Mouse (Mus musculus): ENCODE results near the gene Rbbp4. TPM values are rescaled to one million over a fixed set of nuclear protein-coding genes. Genes with fewer than 3 reads are reported as not detected.

Gene Rbbp4
- 483 and 511 TPM in 2 replicates for polyA plus RNA-seq (2014; fragmentation: Nextera tagmentation; extraction: Ambion mirVana)

GRCm38 (mm10) chr4:129335216-129336074, at the start of gene Rbbp4, which contains the start of gene Zbtb8os:
Gene Rbbp4, minus strand, starts transcription at chr4:129335370.
Gene Zbtb8os, plus strand, starts transcription at chr4:129335695.
- peaks cover 17% of the 10 kb centered on the region for H3K4me1 ChIP-seq (ENCODE audit: control insufficient read depth, insufficient read depth, low read length)
- DNase-seq (ENCODE audit: low spot score), result peak; percentile 100

DNA sequence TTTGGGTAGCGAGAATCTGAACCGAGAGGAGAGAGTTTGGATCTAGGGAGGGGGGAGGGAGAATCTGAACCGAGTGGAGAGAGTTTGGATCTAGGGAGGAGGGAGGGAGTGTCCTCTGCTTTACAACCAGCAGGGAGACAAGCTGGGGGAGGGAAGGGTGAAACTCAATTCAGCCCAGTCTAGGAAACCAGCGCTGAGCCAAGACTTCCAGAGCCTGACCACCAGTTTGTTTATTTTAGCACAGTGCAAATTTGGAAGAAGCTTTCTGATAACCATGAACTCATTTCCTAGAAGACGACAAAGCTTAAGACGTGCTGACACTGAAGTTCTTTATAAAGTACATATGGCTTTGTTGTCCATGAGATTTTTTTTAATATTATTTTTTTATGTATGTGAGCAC, 49.3 kb upstream of the Rbbp4 start:
- no peak overlapping the region for H3K4me2 ChIP-seq (ENCODE audit: low read depth)
- H3K9me3 ChIP-seq (ENCODE audit: control insufficient read depth, low read length), result no peaks in the 10 kb centered on the region
- 41% methylated on average over 6 of the region's 6 CpGs for WGBS
- no peak overlapping the region for H3K9ac ChIP-seq (ENCODE audit: low read length)
- no peaks in the 10 kb centered on the region for H3K36me3 ChIP-seq (ENCODE audit: control insufficient read depth, insufficient read depth, low read length)
- no peaks in the 10 kb centered on the region for H3K4me1 ChIP-seq (ENCODE audit: control insufficient read depth, insufficient read depth, low read length)
- H3K4me3 ChIP-seq (ENCODE audit: low read depth, low read length), result no peak overlapping the region
- no peak for DNase-seq (ENCODE audit: low spot score)
- H3K27ac ChIP-seq (ENCODE audit: low read depth, low read length), result no peak overlapping the region
- ATAC-seq (ENCODE audit: insufficient read depth, low FRiP score, low TSS enrichment), result no peak
- H3K27me3 ChIP-seq (ENCODE audit: control insufficient read depth, insufficient read depth, low read length), result peaks cover 4% of the 10 kb centered on the region; the same call in 1 of the 2 replicates

More at GRCm38 (mm10) chr4:129335216-129336074, at the start of gene Rbbp4, which contains the start of gene Zbtb8os:
- Histone ChIP-seq H3K4me3 (ENCODE audit: low read depth, low read length) (peak within 1 kb of the TSS; percentile 96), H3K36me3 (ENCODE audit: control insufficient read depth, insufficient read depth, low read length) (peaks cover 4% of the 10 kb centered on the region), H3K4me2 (ENCODE audit: low read depth) (peak within 1 kb of the TSS; percentile 68), H3K9ac (ENCODE audit: low read length) (peak within 1 kb of the TSS; percentile 98), H3K27ac (ENCODE audit: low read depth, low read length) (peak within 1 kb of the TSS; percentile 98), H3K27me3 (ENCODE audit: control insufficient read depth, insufficient read depth, low read length) (no peaks in the 10 kb centered on the region), H3K9me3 (ENCODE audit: control insufficient read depth, low read length) (no peaks in the 10 kb centered on the region)
- peak; percentile 97 for ATAC-seq (ENCODE audit: insufficient read depth, low FRiP score, low TSS enrichment)
- WGBS, result under 1% methylated on average over 65 of the region's 73 CpGs

- H3K27me3 ChIP-seq (ENCODE audit: control insufficient read depth, insufficient read depth, low read length), result peaks cover 10% of the 10 kb centered on the region; the same call in 1 of the 2 replicates
- H3K4me2 ChIP-seq (ENCODE audit: low read depth), result no peak overlapping the region
- no peak overlapping the region for H3K27ac ChIP-seq (ENCODE audit: low read depth, low read length)
- ATAC-seq (ENCODE audit: insufficient read depth, low FRiP score, low TSS enrichment) (no peak), DNase-seq (ENCODE audit: low spot score) (no peak)
- H3K4me1 ChIP-seq (ENCODE audit: control insufficient read depth, insufficient read depth, low read length), result no peaks in the 10 kb centered on the region
- H3K9ac ChIP-seq (ENCODE audit: low read length), result no peak overlapping the region
- no peak overlapping the region for H3K4me3 ChIP-seq (ENCODE audit: low read depth, low read length)
- H3K9me3 ChIP-seq (ENCODE audit: control insufficient read depth, low read length), result no peaks in the 10 kb centered on the region
- no peaks in the 10 kb centered on the region for H3K36me3 ChIP-seq (ENCODE audit: control insufficient read depth, insufficient read depth, low read length)
- 92% methylated on average over 3 of the region's 3 CpGs for WGBS
Measured at GRCm38 (mm10) chr4:129383586-129383985, 48.4 kb upstream of the Rbbp4 start.

DNA sequence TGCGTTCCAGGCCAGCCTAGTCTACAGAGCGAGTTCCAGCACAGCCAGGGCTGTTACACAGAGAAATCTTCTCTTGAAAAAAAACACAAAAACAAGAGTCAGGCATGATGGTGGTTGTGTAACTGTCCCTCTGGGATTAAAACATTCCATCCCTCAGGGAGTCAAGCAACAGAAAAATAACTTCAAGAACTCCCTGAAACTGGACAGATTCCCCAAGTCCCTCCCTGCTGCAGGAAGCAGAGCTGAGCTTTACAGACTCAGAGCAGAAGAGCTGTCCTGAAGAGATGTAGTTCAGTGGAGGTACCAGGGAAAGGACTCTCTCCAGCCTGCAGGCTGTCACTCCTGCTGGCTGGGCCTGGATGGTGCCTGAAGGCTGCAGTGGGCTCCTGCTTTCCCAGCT, 47.3 kb upstream of the Rbbp4 start:
- no peaks in the 10 kb centered on the region for H3K4me1 ChIP-seq (ENCODE audit: control insufficient read depth, insufficient read depth, low read length)
- H3K27ac ChIP-seq (ENCODE audit: low read depth, low read length), result no peak overlapping the region
- no peak for DNase-seq (ENCODE audit: low spot score)
- H3K9ac ChIP-seq (ENCODE audit: low read length), result no peak overlapping the region
- no peak overlapping the region for H3K4me2 ChIP-seq (ENCODE audit: low read depth)
- no peaks in the 10 kb centered on the region for H3K9me3 ChIP-seq (ENCODE audit: control insufficient read depth, low read length)
- WGBS, result 100% methylated on average over 2 of the region's 2 CpGs
- no peak overlapping the region for H3K4me3 ChIP-seq (ENCODE audit: low read depth, low read length)
- peaks cover 16% of the 10 kb centered on the region for H3K27me3 ChIP-seq (ENCODE audit: control insufficient read depth, insufficient read depth, low read length)
- H3K36me3 ChIP-seq (ENCODE audit: control insufficient read depth, insufficient read depth, low read length), result no peaks in the 10 kb centered on the region
- no peak for ATAC-seq (ENCODE audit: insufficient read depth, low FRiP score, low TSS enrichment)

DNA sequence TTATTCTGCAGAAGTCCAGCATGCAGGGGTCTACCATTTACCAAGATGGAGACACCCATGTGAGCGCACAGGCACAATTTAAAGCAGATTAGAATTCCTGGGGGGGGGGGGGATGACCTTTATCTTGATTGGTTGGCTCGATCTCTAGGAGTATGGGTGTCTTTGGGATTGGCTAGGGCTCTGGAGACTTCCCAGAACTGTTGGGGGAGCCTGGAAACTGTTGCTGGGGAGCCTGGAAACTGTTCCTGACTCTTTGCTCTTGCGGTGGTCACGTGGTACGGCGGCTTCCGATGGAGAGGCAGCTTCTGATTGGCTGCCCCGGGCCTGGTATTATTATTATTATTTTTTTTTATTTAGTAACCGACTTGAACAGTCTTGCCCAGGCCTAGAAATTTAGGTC, 46.9 kb upstream of the Rbbp4 start:
- Histone ChIP-seq H3K4me1 (ENCODE audit: control insufficient read depth, insufficient read depth, low read length) (no peaks in the 10 kb centered on the region), H3K9ac (ENCODE audit: low read length) (no peak overlapping the region), H3K9me3 (ENCODE audit: control insufficient read depth, low read length) (no peaks in the 10 kb centered on the region), H3K27me3 (ENCODE audit: control insufficient read depth, insufficient read depth, low read length) (peaks cover 16% of the 10 kb centered on the region), H3K4me2 (ENCODE audit: low read depth) (no peak overlapping the region), H3K4me3 (ENCODE audit: low read depth, low read length) (no peak overlapping the region), H3K36me3 (ENCODE audit: control insufficient read depth, insufficient read depth, low read length) (no peaks in the 10 kb centered on the region), H3K27ac (ENCODE audit: low read depth, low read length) (no peak overlapping the region)
- ATAC-seq (ENCODE audit: insufficient read depth, low FRiP score, low TSS enrichment) (no peak), DNase-seq (ENCODE audit: low spot score) (no peak)
- 92% methylated on average over 9 of the region's 9 CpGs for WGBS

DNA sequence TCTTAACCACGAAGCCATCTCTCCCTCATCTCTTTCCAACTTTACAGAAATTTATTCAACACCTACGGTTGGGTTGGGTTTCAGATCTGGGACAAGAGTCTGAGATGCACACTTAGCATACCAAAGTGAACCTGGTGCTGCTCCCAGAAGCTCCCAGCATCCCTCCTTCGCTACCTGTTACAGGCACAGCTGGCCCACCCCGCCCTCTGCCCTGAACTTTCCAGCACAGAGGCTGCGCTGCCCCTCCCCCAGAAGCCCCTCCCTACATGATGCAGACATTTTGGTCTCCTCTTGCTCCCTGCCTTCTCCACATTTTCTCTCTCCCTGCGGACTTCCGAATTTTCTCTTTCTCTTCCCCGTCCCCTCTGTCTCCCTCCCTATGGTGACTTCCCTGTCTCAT, 46.0 kb upstream of the Rbbp4 start:
- H3K9me3 ChIP-seq (ENCODE audit: control insufficient read depth, low read length), result no peaks in the 10 kb centered on the region
- no peak for ATAC-seq (ENCODE audit: insufficient read depth, low FRiP score, low TSS enrichment)

DNA sequence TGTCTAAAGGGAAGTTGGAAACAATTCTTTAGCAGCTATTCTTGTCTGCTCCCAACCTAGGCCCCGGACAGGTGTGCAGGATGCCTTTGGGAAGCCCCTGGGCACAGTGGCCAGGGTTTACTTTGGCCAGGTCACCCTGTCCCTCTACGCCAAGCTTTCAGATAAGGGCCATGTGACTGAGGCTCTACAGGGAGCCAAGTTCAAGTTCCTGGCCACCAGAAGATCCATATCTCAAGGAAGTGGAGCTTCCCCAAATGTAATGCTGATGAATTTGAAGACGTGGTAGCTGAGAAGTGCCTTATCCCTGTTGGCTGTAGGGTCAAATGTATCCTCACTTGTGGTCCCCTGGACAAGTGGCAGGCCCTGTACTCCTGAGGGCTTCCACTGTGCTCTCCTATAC, 44.6 kb upstream of the Rbbp4 start:
- H3K36me3 ChIP-seq (ENCODE audit: control insufficient read depth, insufficient read depth, low read length), result no peaks in the 10 kb centered on the region
- ATAC-seq (ENCODE audit: insufficient read depth, low FRiP score, low TSS enrichment) (no peak), DNase-seq (ENCODE audit: low spot score) (no peak)
- no peak overlapping the region for H3K4me3 ChIP-seq (ENCODE audit: low read depth, low read length)
- WGBS, result 82% methylated on average over 3 of the region's 3 CpGs
- no peak overlapping the region for H3K27ac ChIP-seq (ENCODE audit: low read depth, low read length)
- H3K4me2 ChIP-seq (ENCODE audit: low read depth), result no peak overlapping the region
- no peaks in the 10 kb centered on the region for H3K9me3 ChIP-seq (ENCODE audit: control insufficient read depth, low read length)
- 0 out of 2 replicates have a peak, but pooled peaks cover 2% of the 10 kb centered on the region for H3K4me1 ChIP-seq (ENCODE audit: control insufficient read depth, insufficient read depth, low read length)
- H3K27me3 ChIP-seq (ENCODE audit: control insufficient read depth, insufficient read depth, low read length), result peaks cover 20% of the 10 kb centered on the region
- no peak overlapping the region for H3K9ac ChIP-seq (ENCODE audit: low read length)

More for the DNA sequence above, 46.0 kb upstream of the Rbbp4 start:
- Histone ChIP-seq H3K4me2 (ENCODE audit: low read depth) (no peak overlapping the region), H3K4me3 (ENCODE audit: low read depth, low read length) (no peak overlapping the region), H3K27ac (ENCODE audit: low read depth, low read length) (no peak overlapping the region), H3K4me1 (ENCODE audit: control insufficient read depth, insufficient read depth, low read length) (no peaks in the 10 kb centered on the region), H3K27me3 (ENCODE audit: control insufficient read depth, insufficient read depth, low read length) (peaks cover 16% of the 10 kb centered on the region), H3K9ac (ENCODE audit: low read length) (no peak overlapping the region), H3K36me3 (ENCODE audit: control insufficient read depth, insufficient read depth, low read length) (no peaks in the 10 kb centered on the region)
- WGBS, result 77% methylated on average over 8 of the region's 8 CpGs
- no peak for DNase-seq (ENCODE audit: low spot score)

- Histone ChIP-seq H3K4me3 (ENCODE audit: low read depth, low read length) (peak within 1 kb of the TSS; percentile 82), H3K36me3 (ENCODE audit: control insufficient read depth, insufficient read depth, low read length) (no peaks in the 10 kb centered on the region), H3K4me2 (ENCODE audit: low read depth) (peak within 1 kb of the TSS; percentile 67), H3K4me1 (ENCODE audit: control insufficient read depth, insufficient read depth, low read length) (0 out of 2 replicates have a peak, but pooled peaks cover 2% of the 10 kb centered on the region), H3K9ac (ENCODE audit: low read length) (peak within 1 kb of the TSS; percentile 87), H3K27ac (ENCODE audit: low read depth, low read length) (peak within 1 kb of the TSS; percentile 70; the same call in 1 of the 2 replicates), H3K9me3 (ENCODE audit: control insufficient read depth, low read length) (no peaks in the 10 kb centered on the region), H3K27me3 (ENCODE audit: control insufficient read depth, insufficient read depth, low read length) (peaks cover 20% of the 10 kb centered on the region)
- DNase-seq (ENCODE audit: low spot score) (peak; percentile 74), ATAC-seq (ENCODE audit: insufficient read depth, low FRiP score, low TSS enrichment) (peak; percentile 53)
- WGBS, result 2% methylated on average over 60 of the region's 65 CpGs
Measured at GRCm38 (mm10) chr4:129377601-129378390, 42.6 kb upstream of the Rbbp4 start, which contains the start of gene Zbtb8a. Gene Zbtb8a, minus strand, starts transcription at chr4:129378116.
